Mouse (Mus musculus) layer of hippocampus, adult 9-10 months (tissue): ENCODE measurements around the gene Ly9.

Source experiments
- DNase-seq: peaks from one replicate; pipeline ENCODE4 v3.0.0; 2022; ENCODE audit warnings: low spot score

Ly9 gene

GRCm38 (mm10) chr1:171607176-171607575 is at the start of gene Ly9:
TSS of gene Ly9 (minus strand) at chr1:171607410.
- DNase-seq = no peak

- no peak for DNase-seq
Measured at GRCm38 (mm10) chr1:171652734-171653133, 45.5 kb upstream of the Ly9 start, which contains the start of gene Slamf7. TSS of gene Slamf7 (minus strand) at chr1:171653035.

GRCm38 (mm10) chr1:171648840-171649239 is 41.6 kb upstream of the Ly9 start:
- DNase-seq = no peak

- DNase-seq = no peak
Measured at GRCm38 (mm10) chr1:171647716-171648115, 40.5 kb upstream of the Ly9 start.

GRCm38 (mm10) chr1:171646429-171646940 is 39.3 kb upstream of the Ly9 start:
- DNase-seq = no peak

GRCm38 (mm10) chr1:171643612-171644011 is 36.4 kb upstream of the Ly9 start:
- DNase-seq = no peak

GRCm38 (mm10) chr1:171640796-171641195 is 33.6 kb upstream of the Ly9 start:
- no peak for DNase-seq

GRCm38 (mm10) chr1:171638686-171639085 is 31.5 kb upstream of the Ly9 start:
- no peak for DNase-seq

- no peak for DNase-seq
Measured at GRCm38 (mm10) chr1:171637101-171637500, 29.9 kb upstream of the Ly9 start.

- DNase-seq = no peak
Measured at GRCm38 (mm10) chr1:171635696-171636095, 28.5 kb upstream of the Ly9 start.

GRCm38 (mm10) chr1:171631447-171631846 is 24.2 kb upstream of the Ly9 start:
- DNase-seq = no peak

- DNase-seq = no peak
Measured at GRCm38 (mm10) chr1:171630912-171631311, 23.7 kb upstream of the Ly9 start.

GRCm38 (mm10) chr1:171630041-171630440 is 22.8 kb upstream of the Ly9 start:
- DNase-seq = no peak

- DNase-seq = no peak
Measured at GRCm38 (mm10) chr1:171629168-171629567, 22.0 kb upstream of the Ly9 start.

GRCm38 (mm10) chr1:171627801-171628200 is 20.6 kb upstream of the Ly9 start:
- no peak for DNase-seq

GRCm38 (mm10) chr1:171620091-171620490 is 12.9 kb upstream of the Ly9 start:
- DNase-seq = no peak

- no peak for DNase-seq
Measured at GRCm38 (mm10) chr1:171619645-171620044, 12.4 kb upstream of the Ly9 start.

- no peak for DNase-seq
Measured at GRCm38 (mm10) chr1:171619001-171619400, 11.8 kb upstream of the Ly9 start.

GRCm38 (mm10) chr1:171616881-171617515 is 9.8 kb upstream of the Ly9 start:
- DNase-seq = no peak

GRCm38 (mm10) chr1:171613962-171614361 is 6.8 kb upstream of the Ly9 start:
- DNase-seq = no peak

GRCm38 (mm10) chr1:171610781-171611180 is 3.6 kb upstream of the Ly9 start:
- no peak for DNase-seq

- DNase-seq = no peak
Measured at GRCm38 (mm10) chr1:171610026-171610425, 2.8 kb upstream of the Ly9 start.

GRCm38 (mm10) chr1:171606656-171607055 is 554 bp downstream of the Ly9 start:
- no peak for DNase-seq

GRCm38 (mm10) chr1:171604686-171605085 is 2.5 kb downstream of the Ly9 start:
- DNase-seq = no peak
